Mouse (Mus musculus) gastrocnemius, adult 8-10 months (tissue): ENCODE data around the gene Nkg7. TPM values are rescaled to one million over a fixed set of nuclear protein-coding genes. Genes with fewer than 3 reads are reported as not detected.
"Not testable (repeated sequence)": the region's sequence is repeated elsewhere in the genome, so short reads cannot be mapped to it uniquely, and the experiment has no call there.

Experiments used
- DNase-seq, 2 experiments: peaks; one replicate each; pipeline ENCODE4 v3.0.0; 2022; ENCODE audit warnings: low spot score in 2 of 2
- total RNA-seq, 4 experiments: library from RNA; stranded (reverse); gene quantifications; 2 replicates each; pipeline ENCODE4 v1.2.4; 2022

Gene Nkg7
- total RNA-seq = not detected

- DNase-seq = no peak
Observed at GRCm38 (mm10) chr7:43436341-43437255, at the start of gene Nkg7. Gene Nkg7 (plus strand): TSS chr7:43437073.

DNA sequence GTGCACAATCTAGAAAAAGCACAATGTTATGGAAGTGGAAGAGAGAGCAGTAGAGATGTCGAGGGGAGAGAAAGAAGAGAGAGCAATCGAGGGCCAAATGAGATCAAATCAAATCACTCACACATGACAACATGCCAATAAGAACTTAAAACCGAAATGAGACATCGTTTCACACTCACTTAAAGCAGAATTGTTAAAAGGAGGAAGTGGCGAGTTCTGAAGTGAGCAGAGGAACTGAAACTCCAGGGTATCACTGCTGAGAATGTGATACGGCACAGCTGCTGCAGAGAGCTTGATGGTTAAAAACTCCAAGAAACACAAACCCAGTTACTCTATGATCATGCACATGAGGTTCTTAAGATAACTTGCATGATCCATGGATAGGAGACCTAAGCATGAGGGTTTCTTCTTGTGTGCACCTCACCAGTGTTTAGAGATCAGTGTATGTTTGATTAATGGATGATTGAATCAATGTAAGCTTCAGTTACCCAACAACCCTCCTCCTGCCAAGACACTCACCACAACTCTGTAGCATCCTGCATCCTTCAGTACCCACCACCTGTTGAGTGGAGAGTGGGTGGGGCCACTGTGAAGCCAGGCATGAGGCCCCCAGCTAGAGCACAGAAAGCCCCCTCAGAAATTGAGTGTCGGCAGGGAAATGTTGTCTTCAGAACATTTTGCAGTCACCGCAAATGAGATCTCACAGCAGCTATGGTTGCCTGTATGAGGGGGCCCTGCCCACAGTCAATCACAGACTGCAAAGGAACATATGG, 44.3 kb upstream of the Nkg7 start:
- no peak for DNase-seq

- DNase-seq = no peak
Observed at GRCm38 (mm10) chr7:43399501-43399900, 37.4 kb upstream of the Nkg7 start.

DNA sequence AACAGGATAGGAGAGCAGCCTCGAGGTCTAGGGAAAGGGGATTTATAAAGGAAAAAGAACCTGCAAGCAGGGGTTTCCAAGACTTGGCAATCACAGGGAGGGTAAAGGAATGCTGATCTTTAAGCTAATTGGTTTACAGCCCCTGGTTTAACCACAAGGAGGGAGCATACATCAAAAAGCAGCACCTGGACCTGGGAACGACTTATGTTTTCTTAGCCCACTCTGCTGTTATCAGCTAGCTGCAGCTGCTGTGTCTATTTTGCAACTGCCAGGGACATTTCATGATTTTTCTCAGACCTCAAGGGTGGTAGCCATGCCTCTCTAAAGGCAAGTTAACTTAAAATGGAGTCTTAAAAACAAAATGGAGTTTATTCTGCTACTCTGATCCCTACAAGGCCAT, 34.2 kb upstream of the Nkg7 start:
- no peak for DNase-seq

- no peak for DNase-seq
Observed at GRCm38 (mm10) chr7:43407573-43407972, 29.3 kb upstream of the Nkg7 start.

GRCm38 (mm10) chr7:43408131-43408553, 28.7 kb upstream of the Nkg7 start, which contains the start of gene Siglecg:
Gene Siglecg (plus strand): TSS chr7:43408204.
- DNase-seq = no peak

DNA sequence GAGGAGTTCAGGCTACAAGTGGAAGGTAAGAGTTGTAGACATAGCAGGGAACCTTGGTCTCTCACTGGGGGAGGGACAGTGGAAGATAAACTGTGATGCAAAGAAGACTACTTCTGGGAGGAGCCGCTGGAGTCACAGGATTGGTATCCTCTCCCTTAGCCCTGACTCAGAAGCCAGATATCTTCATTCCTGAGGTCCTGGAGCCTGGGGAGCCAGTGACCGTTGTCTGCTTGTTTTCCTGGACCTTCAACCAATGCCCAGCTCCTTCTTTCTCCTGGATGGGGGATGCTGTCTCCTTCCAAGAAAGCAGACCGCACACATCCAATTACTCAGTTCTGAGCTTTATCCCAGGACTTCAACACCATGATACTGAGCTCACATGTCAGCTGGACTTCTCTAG, 27.8 kb upstream of the Nkg7 start:
- no peak for DNase-seq

- not testable (repeated sequence) for DNase-seq
Observed at GRCm38 (mm10) chr7:43411724-43412123, 25.1 kb upstream of the Nkg7 start.

DNA sequence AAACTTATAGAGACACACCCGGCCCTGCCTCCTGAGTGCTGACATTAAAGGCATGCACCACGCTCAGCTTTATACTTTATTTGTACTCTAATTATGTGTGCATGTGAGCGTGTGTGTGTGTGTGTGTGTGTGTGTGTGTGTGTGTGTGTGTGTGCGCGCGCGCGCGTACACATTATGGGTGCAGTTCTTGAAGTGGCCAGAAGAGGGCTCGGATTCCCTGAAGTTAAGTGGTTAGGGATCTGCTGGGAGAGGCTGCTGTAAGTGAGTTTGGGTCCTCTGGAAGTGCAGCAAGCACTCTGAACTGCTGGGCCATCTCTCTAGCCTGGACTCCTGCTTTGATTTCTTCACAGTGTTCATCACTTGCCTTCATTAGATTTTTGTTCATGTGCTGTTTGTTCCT, 19.6 kb upstream of the Nkg7 start:
- DNase-seq = no peak

GRCm38 (mm10) chr7:43422995-43423617, 13.8 kb upstream of the Nkg7 start:
- peak; percentile 62 to 71 for DNase-seq

DNA sequence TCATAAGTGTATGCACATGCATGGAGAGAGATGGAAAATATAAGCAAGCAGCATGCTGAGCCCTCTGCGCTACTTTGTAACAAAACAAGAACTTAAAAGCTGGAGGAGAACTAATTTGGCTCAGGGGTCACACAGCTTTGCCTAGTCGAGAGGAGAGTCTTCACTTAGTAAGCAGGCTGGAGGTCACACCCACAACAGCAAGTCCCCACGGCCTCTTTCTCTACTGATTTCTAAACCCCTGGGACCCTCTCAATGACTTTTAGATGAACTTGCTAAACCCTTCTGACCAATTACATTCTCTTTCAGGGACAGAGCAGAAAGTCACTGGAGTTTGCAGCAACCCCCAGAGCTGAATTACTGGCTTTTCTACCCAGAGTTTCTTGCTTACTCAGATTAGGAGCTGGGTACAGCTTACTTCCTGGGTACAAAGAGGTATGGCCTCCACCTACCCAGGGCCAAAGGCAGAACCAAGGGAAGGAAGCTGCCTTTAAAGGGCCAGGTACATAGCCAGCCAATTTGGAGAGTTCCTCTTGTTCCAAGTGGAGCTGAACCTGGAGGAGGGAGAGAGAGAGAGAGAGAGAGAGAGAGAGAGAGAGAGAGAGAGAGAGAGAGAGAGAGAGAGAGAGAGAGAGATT, 12.8 kb upstream of the Nkg7 start:
- DNase-seq = no peak

DNA sequence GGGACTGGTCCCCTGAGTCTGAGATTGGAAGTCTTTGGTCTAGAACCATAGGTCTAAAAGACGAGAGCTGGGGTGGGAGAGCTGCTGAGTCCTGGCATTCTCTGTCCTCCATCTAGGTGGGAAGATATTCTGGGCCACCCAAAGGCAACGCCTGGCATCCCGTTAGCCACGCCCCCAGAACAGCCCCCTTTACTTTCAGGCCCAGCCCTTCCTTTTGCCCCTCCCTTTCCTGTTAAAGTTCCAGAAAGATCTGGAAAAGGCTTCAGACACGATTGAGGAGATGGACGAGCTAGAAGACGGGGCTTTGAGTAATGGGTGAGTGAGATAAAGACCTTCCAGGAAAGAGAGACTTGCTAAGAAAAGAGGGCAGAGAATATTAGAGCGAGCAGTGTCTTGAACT, 9.5 kb upstream of the Nkg7 start, which contains the start of gene Lim2:
TSS of gene Lim2 (plus strand) at position 265 of the 400 bp plus-strand sequence.
- no peak for DNase-seq

DNA sequence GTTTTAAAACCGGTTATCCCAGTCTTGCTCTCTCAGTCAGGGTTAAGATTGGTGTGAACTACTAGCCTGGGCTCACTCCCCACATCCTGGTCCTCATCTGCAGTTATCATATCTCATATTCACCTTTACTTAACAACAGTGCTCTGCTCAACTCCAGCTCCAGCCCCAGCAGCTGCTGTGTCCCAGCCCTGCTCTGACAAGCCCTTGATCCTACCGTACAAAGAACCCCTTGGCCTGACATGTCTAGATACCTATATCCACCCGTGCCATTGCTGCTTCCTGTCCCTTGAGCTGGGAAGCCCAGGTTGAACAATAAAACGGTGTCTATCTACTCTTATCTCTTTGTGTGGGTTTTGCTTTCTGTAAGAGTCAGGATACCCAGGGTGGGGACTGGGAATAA, 7.4 kb upstream of the Nkg7 start:
- no peak for DNase-seq

DNA sequence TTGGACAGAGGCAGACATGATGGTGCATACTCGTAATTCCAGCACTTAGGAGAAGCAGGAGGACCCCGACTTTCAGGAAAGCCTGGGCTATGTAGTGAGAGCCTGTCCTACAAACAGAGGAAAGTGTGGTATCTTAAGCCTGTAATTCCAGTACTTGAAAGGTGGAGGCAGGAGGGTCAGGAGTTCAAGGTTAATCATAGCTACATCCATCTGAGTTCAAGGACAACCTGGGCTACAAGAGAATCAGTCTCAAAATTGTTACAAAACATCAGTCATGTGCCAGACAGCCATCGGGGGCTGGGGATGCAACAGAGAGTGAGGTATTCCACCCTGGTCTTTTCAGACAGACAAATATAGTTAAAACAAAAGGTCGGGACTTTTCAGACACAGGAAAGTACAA, 4.0 kb upstream of the Nkg7 start:
- no peak for DNase-seq

GRCm38 (mm10) chr7:43434676-43435075, 2.2 kb upstream of the Nkg7 start:
- DNase-seq = no peak

- no peak for DNase-seq
Observed at GRCm38 (mm10) chr7:43438611-43439010, 1.7 kb downstream of the Nkg7 start.

- no peak for DNase-seq
Observed at GRCm38 (mm10) chr7:43440482-43440881, 3.6 kb downstream of the Nkg7 start, which contains the start of gene Cldnd2. Gene Cldnd2 (plus strand): TSS chr7:43440782.

DNA sequence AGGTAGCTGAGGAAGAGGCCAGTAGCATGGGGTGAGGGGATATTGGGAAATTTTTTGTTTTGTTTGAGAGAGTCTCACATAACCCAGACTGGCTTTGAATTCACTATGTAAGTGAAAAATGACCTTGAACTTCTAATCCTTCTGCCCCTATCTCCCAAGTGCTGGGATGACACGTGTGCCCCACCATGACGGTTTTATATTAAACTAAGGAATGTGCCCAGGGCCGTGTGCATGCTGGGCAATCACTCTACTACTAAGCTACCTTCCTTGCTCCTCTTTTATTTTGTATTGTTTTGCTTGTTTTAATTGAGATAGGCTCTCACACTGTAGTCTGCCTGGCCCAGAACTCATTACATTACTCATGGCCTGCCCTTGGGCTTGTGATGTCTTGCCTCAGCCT, 4.2 kb downstream of the Nkg7 start:
- DNase-seq = no peak

DNA sequence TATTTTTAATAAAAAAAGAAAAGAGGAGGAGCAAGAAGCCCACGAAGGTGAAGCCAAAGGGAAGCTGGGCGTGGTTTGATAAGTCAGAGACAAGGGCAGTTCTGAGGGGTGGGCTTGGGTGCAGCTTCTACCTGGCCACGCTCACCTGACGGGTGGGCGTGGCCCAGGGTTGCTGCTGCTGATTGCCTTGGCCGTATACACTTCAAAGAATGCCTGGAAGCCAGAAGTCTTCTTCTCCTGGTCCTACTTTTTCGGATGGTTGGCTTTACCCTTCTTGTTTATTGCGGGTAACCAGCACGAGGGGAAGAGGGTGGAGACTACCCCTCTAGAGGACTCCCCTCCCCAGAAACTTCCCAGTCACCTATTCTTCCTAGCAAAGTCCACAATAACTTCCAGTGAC, 5.8 kb downstream of the Nkg7 start:
- DNase-seq = no peak

DNA sequence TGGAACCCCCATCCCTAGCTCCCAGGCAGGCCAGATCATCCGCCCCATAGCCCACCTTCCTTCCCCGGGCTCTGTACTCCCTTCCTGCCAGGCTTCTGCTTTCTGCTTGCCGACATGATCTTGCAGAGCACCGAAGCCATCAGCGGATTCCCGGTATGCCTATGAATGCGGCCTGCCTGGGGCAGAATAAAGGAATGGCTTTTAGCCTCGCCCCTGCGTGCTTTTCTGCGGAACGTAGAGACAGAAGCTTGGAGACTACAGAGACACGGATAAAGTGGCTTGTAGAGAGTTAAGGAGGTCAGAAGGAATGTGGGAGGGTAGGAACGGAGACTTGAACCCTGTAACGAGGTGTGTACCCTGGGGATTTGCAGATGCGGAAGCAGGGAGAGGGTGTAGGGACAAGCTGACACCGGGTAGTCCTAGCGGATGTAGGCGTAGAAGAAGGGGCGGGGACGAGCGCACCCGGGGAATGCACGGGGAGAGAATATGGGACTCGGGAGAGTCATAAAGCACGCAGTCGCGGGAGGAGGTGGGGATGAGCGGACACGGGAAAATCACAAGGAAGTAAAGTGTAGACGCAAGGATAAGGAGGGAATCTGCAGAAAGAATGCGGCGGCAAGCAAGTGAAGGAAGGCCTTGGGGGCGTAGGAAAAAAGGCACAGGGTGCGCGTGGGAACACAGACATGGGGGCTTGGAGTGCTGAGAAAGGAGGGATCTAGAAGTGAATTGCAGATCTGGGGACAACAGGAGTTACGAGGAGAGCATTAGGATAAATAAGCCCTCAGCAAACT, 6.4 kb downstream of the Nkg7 start:
- DNase-seq = peak; percentile 73 to 74

- DNase-seq = peak; percentile 92 to 96
Observed at GRCm38 (mm10) chr7:43443917-43444293, 7.0 kb downstream of the Nkg7 start, which contains the start of the genes Etfb and Gm45233. Gene Etfb (plus strand): TSS chr7:43444083. Gene Gm45233 (plus strand): TSS chr7:43444128.
